Mouse (Mus musculus): ENCODE results near the gene Nr4a2. TPM values are rescaled to one million over a fixed set of nuclear protein-coding genes. Genes with fewer than 3 reads are reported as not detected.

The Nr4a2 gene
- polyA plus RNA-seq, 1 experiment from 2014 or later: 5.2 TPM

DNA sequence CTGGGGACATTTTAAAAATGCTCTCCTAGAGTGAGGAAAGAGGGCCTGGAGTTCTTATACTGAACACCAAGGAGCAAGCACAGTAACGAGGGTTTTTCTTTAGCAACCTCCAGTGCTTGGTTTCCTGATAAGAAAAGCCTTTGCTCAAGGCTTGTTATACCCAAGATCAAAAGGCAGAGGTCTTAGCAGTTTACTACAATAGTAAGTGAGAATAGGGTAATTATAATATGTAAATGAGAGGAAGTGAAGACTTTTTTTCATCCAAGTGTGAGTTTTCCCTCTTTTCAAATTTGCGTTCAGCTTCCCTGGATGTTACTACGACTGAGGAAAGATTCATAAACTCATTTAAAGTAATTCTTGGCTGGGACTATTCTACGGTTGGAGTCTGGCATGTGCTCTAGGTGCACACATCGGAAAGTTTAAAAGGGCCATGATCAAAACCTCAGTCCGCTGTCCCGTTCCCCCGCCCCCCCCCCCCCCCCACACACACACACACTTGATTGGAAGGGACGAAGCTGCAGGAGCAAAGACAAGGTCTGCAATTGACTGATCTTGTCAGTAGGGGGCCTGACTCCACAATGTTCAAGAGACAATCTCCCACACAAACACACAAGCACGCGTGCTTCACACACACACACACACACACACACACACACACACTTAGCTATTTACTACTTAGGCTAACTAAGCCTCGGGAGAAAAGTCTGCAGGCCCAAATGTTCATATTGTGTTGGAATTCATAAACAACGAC is 6.4 kb downstream of the Nr4a2 start:
- Histone ChIP-seq H3K4me2 (peak overlapping the region; percentile 99), H3K27ac (peak overlapping the region; percentile 81), H3K36me3 (no peaks in the 10 kb centered on the region), H3K4me3 (peak overlapping the region; percentile 76), H3K27me3 (peaks cover 19% of the 10 kb centered on the region), H3K9ac (peak overlapping the region; percentile 65), H3K4me1 (peaks cover 15% of the 10 kb centered on the region), H3K9me3 (no peaks in the 10 kb centered on the region)
- 4% methylated on average over 13 of the region's 13 CpGs for WGBS
- ATAC-seq (ENCODE audit: borderline replicate concordance, extremely low read depth, low FRiP score, low TSS enrichment): 0 out of 2 replicates have a peak, but pooled peaks have one; percentile 20

DNA sequence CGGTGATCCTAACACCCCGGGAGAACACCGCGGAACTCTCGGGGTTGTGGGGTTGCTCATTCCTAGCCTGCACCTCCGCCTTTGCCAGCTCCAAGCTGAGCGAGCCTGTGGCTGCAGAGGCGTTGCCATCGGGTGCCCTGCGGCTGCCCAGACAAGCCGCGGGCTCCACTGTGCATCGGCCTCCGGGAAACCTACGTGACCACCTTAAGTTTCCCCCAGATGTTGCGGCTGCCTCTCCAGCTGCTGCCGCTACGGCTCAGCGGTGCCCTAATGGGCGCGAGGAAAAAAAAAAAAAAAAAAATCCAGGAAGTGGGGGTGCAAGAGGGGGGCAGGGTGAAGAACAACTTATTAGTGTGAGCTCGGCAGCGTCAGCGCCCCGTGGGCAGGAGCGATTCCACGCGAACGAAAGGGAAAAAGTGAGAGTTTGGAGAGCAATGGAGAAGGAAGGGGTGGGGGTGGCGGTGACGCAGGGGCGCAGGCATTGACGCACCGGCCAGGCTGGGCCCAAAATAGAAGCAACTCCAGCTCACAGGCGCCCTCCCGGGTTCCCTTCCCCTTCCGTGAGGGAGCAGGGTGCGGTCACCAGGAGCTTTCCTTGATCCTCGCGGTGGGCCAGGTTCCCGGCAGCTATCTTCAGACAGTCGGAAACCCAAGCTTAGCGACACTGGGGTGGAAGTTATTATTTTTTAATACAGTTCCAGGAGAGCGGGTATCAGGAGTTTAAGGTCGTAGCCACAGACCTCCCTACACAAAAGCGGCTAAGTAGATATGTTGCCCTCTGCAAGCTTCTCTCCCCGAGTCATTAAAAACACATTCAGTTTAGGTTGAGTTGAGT is 7.2 kb downstream of the Nr4a2 start:
- peak overlapping the region; percentile 76 for H3K4me3 ChIP-seq
- peak overlapping the region; percentile 81 for H3K27ac ChIP-seq
- under 1% methylated on average over 42 of the region's 47 CpGs for WGBS
- H3K4me1 ChIP-seq: peaks cover 15% of the 10 kb centered on the region
- H3K9me3 ChIP-seq: no peaks in the 10 kb centered on the region
- no peaks in the 10 kb centered on the region for H3K36me3 ChIP-seq
- H3K4me2 ChIP-seq: peak overlapping the region; percentile 99
- H3K27me3 ChIP-seq: peaks cover 27% of the 10 kb centered on the region
- peak; percentile 48; the same call in 1 of the 2 replicates for ATAC-seq (ENCODE audit: borderline replicate concordance, extremely low read depth, low FRiP score, low TSS enrichment)
- H3K9ac ChIP-seq: peak overlapping the region; percentile 65

DNA sequence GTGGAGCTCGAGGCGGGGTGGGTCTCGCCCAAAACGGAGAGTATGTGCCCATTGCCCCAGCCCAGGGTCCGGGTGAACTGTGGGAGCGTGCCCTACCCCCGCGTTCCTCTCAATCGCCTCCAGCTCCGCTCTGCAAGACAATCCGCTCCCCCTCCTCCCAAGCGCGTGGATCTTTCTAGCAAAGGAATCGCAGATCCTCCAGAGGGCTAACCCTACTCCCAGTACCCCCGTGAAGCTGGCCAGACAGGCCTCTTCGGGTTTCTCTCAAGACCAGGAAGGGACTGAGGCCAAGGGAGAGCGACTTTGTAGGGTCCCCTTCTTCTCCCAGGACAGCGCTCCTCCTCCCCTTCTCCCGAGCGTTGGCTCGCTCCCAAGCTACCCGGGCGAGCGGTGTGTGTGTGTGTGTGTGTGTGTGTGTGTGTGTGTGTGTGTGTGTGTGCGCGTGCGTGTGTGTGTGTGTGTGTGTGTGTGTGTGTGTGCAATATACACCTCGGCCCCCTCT is 7.9 kb downstream of the Nr4a2 start:
- peaks cover 33% of the 10 kb centered on the region for H3K27me3 ChIP-seq
- peak overlapping the region; percentile 65 for H3K9ac ChIP-seq
- H3K27ac ChIP-seq: peak overlapping the region; percentile 81
- peak overlapping the region; percentile 76 for H3K4me3 ChIP-seq
- peak; percentile 33 for ATAC-seq (ENCODE audit: borderline replicate concordance, extremely low read depth, low FRiP score, low TSS enrichment)
- peaks cover 15% of the 10 kb centered on the region for H3K4me1 ChIP-seq
- H3K4me2 ChIP-seq: peak overlapping the region; percentile 99
- no peaks in the 10 kb centered on the region for H3K36me3 ChIP-seq
- WGBS: under 1% methylated on average over 17 of the region's 28 CpGs
- no peaks in the 10 kb centered on the region for H3K9me3 ChIP-seq

DNA sequence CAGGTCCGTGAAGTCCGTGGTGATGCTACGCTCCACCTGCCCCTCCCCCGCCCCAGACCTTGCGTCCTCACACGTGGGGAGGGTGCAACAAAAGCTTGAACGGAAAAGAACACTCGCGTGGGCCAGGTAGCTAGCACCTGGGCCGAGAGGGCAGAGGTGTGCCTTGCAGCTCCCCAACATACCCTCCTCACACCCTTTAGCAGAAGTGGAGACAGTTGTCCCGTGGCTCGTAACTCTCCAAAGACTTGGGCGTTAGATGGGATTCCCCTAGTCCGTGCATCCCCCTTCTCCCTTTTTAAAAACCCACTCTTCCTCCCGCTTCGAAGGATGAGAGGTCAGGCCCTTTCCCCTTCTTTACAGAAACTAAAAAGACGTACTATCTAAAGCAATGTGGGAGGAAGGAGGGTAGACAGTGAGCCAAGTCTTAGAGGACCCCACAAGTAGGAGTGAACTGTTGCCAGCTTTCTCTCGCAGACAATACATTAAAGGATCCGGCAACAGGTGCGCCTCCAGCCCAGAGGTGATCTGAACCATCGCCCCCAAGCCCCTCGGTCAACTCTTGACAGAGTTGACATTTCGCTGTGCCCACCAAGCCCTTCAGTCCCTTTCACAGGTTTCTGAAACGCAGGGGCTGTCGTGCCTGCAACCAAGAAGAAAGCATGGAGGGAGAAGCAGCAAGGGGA is 8.5 kb downstream of the Nr4a2 start:
- no peaks in the 10 kb centered on the region for H3K9me3 ChIP-seq
- H3K36me3 ChIP-seq: no peaks in the 10 kb centered on the region
- H3K9ac ChIP-seq: peak overlapping the region; percentile 65
- peak overlapping the region; percentile 76 for H3K4me3 ChIP-seq
- H3K4me2 ChIP-seq: peak overlapping the region; percentile 99
- ATAC-seq (ENCODE audit: borderline replicate concordance, extremely low read depth, low FRiP score, low TSS enrichment): no peak
- peaks cover 39% of the 10 kb centered on the region for H3K27me3 ChIP-seq
- H3K4me1 ChIP-seq: peaks cover 15% of the 10 kb centered on the region
- no peak overlapping the region for H3K27ac ChIP-seq
- WGBS: 0% methylated on average over 25 of the region's 25 CpGs

DNA sequence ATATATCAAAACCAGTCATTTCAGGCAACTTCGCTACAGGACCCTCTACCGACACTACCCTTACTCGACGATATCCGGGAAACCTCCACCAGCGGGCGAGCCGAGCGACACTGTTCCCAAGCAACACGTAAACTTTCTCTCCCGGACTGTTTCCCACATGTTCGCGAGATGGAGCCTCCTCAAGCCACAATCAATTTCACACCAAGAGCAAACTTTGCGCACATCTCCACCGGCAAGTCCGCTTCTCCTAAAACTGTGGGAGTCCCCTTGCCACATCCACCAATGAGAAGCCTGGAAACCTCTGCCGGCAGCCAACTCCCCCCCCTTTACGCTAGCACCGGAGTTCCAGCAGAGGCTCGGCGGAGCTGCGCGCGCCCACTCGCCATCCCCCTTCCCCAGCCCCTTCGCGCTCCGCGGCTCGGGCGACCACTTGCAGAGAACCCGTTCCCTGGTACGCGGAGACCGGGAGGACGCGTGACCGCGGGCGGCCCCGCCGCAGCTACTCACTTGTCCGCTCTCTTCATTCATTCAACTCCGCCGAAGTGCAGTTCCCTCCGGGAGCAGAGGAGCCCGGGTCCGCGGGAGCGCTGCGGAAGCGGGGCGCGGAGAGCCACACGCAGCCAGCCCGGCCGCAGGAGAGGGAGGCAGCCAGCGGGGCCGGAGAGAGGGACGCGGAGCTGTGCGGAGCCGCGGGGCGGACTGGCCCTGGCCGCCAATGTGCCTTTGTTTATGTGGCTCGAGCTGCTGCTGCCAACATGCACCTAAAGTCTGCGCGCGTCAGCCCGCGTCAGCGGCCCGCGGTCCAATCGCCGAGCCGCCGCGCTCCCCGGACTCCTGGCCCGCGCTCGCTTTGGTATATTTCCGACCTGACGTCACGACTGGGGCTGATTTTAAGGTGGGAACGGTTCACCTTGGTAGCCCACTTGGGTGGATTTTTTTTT is 9.3 kb downstream of the Nr4a2 start:
- H3K27ac ChIP-seq: no peak overlapping the region
- H3K4me1 ChIP-seq: peaks cover 15% of the 10 kb centered on the region
- peak overlapping the region; percentile 76 for H3K4me3 ChIP-seq
- peak; percentile 74; the same call in 1 of the 2 replicates for ATAC-seq (ENCODE audit: borderline replicate concordance, extremely low read depth, low FRiP score, low TSS enrichment)
- H3K9me3 ChIP-seq: no peaks in the 10 kb centered on the region
- H3K4me2 ChIP-seq: peak overlapping the region; percentile 99
- WGBS: under 1% methylated on average over 87 of the region's 88 CpGs
- peak overlapping the region; percentile 65 for H3K9ac ChIP-seq
- peaks cover 48% of the 10 kb centered on the region for H3K27me3 ChIP-seq
- H3K36me3 ChIP-seq: no peaks in the 10 kb centered on the region

DNA sequence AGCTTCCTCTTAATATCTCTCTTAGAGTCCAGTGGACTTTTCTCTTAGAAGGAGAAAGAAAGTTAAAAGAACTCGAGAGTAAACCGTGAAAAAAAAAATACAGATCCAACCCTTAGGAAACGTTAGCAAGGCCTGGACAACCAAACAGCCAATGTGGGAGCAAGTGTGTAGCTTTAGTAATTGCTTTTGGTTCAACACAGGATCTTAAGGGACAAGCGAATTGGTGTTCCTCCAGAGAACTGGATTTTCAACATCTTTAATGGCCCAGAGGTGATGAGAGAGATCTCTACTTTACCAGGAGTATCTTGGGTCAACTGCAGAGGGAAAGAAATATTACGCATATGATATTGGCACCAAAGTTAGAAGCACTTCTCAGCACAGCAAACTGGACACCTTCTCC is 10.4 kb downstream of the Nr4a2 start:
- peaks cover 15% of the 10 kb centered on the region for H3K4me1 ChIP-seq
- H3K4me2 ChIP-seq: peak overlapping the region; percentile 99
- H3K4me3 ChIP-seq: peak overlapping the region; percentile 76; the same call in 1 of the 2 replicates
- H3K27me3 ChIP-seq: peaks cover 58% of the 10 kb centered on the region
- H3K9me3 ChIP-seq: no peaks in the 10 kb centered on the region
- no peak overlapping the region for H3K27ac ChIP-seq
- no peak for ATAC-seq (ENCODE audit: borderline replicate concordance, extremely low read depth, low FRiP score, low TSS enrichment)
- H3K9ac ChIP-seq: no peak overlapping the region
- 38% methylated on average over 5 of the region's 5 CpGs for WGBS
- no peaks in the 10 kb centered on the region for H3K36me3 ChIP-seq

DNA sequence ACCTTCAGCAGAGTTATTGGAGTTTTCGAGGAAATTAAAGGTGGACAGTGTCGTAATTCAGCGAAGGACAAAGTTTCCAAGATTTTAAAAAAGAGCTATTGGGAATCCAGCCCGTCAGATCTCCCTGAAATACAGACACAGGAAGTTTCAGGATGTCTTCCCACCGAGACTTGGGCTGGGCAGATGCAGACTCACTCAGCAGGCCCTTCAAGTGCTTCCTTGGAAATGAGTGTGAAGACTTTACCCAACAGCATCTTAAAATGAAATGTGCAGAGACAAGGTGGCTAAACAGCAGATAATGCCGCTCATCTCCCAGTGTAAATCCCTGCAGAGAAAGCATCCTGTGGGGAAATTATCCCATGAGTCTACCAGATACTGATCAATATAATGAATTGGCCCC is 10.9 kb downstream of the Nr4a2 start:
- Histone ChIP-seq H3K27me3 (peaks cover 63% of the 10 kb centered on the region), H3K27ac (no peak overlapping the region), H3K9ac (no peak overlapping the region), H3K4me3 (no peak overlapping the region), H3K9me3 (no peaks in the 10 kb centered on the region), H3K4me2 (no peak overlapping the region), H3K4me1 (peaks cover 15% of the 10 kb centered on the region), H3K36me3 (no peaks in the 10 kb centered on the region)
- ATAC-seq (ENCODE audit: borderline replicate concordance, extremely low read depth, low FRiP score, low TSS enrichment): no peak
- WGBS: 31% methylated on average over 6 of the region's 6 CpGs

DNA sequence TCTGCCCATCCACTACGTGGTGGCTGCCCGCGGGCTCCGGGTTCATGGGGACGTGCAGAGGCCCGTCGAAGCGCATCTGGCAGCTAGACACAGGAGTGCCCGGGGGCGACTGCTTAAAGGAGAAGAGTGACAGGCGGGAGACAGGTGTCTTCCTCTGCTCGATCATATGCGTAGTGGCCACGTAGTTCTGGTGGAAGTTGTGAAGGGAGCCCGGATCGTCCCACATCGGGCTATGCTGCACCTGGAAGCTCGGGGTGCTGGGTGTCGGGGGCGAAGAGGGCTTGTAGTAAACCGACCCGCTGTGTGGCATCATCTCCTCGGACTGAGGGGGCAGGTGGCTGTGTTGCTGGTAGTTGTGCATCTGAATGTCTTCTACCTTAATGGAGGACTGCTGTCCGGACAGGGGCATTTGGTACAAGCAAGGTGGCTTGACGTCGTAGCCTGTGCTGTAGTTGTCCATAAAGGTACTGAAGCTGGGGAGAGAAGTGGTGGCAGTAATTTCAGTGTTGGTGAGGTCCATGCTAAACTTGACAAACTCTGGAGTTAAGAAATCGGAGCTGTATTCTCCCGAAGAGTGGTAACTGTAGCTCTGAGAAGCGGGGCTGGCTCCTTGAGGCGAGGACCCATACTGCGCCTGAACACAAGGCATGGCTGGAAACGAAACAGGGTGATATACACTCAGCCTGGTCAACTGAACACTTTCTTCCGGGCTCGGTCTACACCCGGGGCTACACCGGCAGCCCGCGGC is 11.8 kb downstream of the Nr4a2 start:
- H3K9me3 ChIP-seq: no peaks in the 10 kb centered on the region
- H3K4me1 ChIP-seq: peaks cover 15% of the 10 kb centered on the region
- 12% methylated on average over 36 of the region's 38 CpGs for WGBS
- H3K36me3 ChIP-seq: no peaks in the 10 kb centered on the region
- no peak overlapping the region; the same call in 1 of the 2 replicates for H3K4me3 ChIP-seq
- peaks cover 68% of the 10 kb centered on the region for H3K27me3 ChIP-seq
- no peak overlapping the region for H3K4me2 ChIP-seq
- H3K27ac ChIP-seq: no peak overlapping the region
- no peak for ATAC-seq (ENCODE audit: borderline replicate concordance, extremely low read depth, low FRiP score, low TSS enrichment)
- H3K9ac ChIP-seq: no peak overlapping the region

DNA sequence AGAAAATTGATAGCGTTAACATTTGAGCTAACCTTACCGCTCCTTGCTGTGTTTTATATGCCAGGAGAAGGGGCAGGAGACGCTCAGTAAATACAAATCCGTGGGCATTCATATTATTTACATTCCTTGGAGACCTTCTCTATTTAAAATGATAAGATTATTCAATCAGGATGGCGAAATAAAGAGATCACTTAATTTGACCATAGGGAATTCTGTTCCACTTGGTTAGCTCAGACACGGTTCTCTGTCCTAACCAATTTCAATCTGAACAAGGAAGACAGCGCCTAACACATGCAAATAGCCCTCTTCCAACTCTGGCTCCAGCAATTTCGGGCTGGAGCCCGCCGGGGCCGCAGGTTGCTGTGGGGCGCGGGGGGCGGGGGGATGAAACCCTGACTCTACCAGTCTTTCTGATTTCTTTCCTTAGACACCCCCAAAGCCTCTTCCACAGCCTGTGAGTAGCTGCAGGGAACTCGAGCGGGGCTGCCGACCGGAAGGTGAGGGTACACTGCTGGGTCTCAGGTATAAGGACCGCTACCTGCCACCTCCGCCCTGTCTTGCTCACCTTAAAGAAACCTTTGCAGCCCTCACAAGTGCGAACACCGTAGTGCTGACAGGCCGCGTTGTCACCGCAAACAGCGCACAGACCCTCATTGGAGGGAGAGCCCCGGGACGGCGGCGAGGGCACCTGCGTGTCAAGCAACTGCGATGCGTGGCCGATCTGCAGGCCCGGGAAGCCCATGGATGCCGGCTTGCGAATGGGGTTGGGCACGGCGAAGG is 12.6 kb downstream of the Nr4a2 start:
- peaks cover 15% of the 10 kb centered on the region for H3K4me1 ChIP-seq
- H3K9me3 ChIP-seq: no peaks in the 10 kb centered on the region
- 14% methylated on average over 39 of the region's 39 CpGs for WGBS
- no peak overlapping the region for H3K27ac ChIP-seq
- H3K36me3 ChIP-seq: no peaks in the 10 kb centered on the region
- no peak overlapping the region for H3K4me2 ChIP-seq
- H3K4me3 ChIP-seq: no peak overlapping the region
- H3K9ac ChIP-seq: no peak overlapping the region
- ATAC-seq (ENCODE audit: borderline replicate concordance, extremely low read depth, low FRiP score, low TSS enrichment): no peak
- peaks cover 70% of the 10 kb centered on the region for H3K27me3 ChIP-seq

DNA sequence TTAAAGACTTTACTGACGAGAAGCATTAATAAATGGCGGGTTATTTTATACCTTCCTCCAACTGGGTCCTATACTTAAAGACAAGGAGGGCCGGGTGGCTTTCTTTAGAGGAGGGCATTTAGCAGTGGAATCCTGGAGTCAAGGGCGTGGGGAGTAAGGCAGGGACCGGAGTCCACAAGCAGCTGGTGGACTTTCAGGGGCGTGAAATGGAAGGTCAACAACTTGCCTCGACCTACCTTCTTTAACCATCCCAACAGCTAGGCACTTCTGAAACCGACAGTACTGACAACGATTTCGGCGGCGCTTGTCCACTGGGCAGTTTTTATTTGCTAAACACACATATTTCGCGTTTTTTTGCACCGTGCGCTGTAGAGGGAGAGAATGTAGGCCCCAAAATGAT is 13.4 kb downstream of the Nr4a2 start:
- Histone ChIP-seq H3K4me2 (no peak overlapping the region), H3K36me3 (no peaks in the 10 kb centered on the region), H3K27ac (no peak overlapping the region), H3K4me1 (peaks cover 10% of the 10 kb centered on the region), H3K27me3 (peaks cover 78% of the 10 kb centered on the region), H3K4me3 (no peak overlapping the region), H3K9me3 (no peaks in the 10 kb centered on the region), H3K9ac (no peak overlapping the region)
- 27% methylated on average over 16 of the region's 16 CpGs for WGBS
- no peak for ATAC-seq (ENCODE audit: borderline replicate concordance, extremely low read depth, low FRiP score, low TSS enrichment)

All from lung, embryonic 15.5 days (tissue).